Mouse (Mus musculus): Measurements from ENCODE around the gene Slc22a22.
"Not testable (repeated sequence)": the region's sequence is repeated elsewhere in the genome, so short reads cannot be mapped to it uniquely, and the experiment has no call there.

The Slc22a22 gene

GRCm38 (mm10) chr15:57380381-57380780, 97.0 kb downstream of the Slc22a22 start:
- DNase-seq (ENCODE audit: low read depth, low spot score), result peak; percentile 33

- DNase-seq (ENCODE audit: low read depth, low spot score), result peak; percentile 21
Observed at GRCm38 (mm10) chr15:57366446-57366845, 111.0 kb downstream of the Slc22a22 start.

DNA sequence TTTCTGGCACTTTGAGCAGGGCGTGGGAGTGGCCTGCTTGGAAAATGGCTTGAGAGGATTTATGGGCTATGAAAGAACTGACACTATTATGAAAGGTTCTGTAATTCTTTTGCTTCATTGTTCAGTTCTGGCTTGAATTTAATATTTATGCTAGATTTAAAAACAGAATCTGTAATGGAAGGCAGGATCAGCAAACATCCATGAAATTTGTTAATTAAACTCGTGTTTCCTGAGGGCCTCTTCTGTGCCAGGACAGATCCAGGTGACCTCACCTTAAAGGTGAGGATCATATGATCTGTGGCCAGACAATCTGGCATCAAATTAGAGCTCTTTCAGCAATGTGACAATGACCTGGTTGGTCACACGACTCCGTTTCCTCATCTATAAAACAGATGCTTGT, 122.1 kb downstream of the Slc22a22 start:
- DNase-seq (ENCODE audit: low read depth, low spot score), result no peak

GRCm38 (mm10) chr15:57340499-57340898, 136.9 kb downstream of the Slc22a22 start:
- DNase-seq (ENCODE audit: low read depth, low spot score), result no peak

DNA sequence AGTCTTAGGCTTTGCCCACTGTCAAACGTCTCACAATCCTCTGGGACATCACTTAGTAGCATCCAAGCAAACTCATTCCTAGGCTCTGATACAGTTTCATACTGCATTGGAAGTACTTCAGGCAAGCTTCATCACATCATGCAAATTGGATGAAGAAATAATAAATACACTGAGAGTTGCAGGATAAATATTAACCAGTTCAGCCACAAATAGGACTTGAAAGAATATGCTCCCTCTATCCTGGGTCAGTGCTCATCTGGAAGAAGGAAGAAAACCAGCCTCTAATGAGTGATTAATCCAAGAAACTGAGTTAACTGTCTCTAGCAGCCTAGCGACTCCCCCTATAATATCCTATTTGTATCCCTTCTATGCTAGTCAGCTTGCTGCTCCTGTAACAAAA, 146.1 kb downstream of the Slc22a22 start:
- DNase-seq (ENCODE audit: low read depth, low spot score), result peak; percentile 58

DNA sequence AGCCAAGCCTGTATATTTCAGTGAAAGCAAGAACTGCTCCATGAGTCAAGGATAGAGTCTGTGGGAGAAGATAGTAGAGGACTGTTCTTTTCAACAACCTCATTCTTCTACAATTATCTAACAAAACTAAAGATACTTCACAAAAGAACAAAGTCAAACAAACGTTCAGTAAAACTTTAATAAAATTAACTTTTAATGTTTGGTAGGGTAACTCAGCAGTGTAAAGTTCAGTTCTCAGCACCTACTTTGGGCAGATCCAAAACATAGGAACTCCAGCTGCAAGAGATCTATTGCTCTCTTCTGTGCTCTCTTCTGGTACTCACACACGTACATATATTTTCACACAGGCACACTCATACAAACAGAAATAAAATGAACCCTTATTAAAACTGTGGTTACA, 159.4 kb downstream of the Slc22a22 start:
- no peak for DNase-seq (ENCODE audit: low read depth, low spot score)

DNA sequence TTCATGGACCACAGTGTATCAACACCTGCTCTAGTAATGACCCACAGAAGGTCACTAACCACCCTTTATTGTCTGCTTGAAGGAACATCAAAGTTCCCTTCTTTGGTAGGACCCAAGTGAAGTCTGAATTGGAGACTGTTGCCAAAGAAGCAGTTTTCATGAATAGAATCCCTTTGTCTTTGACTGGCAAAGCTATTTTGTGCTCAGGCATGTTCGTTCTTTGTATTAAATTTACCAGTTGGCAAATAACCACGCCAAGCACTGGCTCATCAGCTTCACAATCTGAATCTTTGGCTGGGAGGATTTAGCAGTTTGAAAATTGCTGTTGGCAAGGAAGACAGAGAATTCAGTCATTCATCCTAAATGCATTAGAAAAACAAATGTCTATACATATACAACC, 160.9 kb downstream of the Slc22a22 start:
- DNase-seq (ENCODE audit: low read depth, low spot score), result no peak

DNA sequence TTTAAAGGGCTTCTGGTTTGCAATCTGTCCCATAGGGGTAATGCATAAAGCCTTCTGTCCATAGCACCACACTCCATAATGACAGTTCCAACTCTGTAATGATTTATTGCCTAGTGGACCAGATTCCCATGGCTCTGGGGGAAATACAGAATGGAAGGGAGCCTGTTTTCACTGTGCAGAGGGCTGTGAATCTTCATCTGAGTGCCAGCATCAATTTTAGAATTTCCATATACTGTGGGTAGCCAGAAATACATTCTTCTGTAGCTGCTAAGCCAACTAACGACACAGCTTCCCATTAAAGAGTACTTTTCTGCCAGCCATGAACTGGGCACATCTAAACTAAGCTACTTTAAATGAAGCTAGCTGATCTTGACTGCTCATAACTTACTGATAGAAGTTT, 174.7 kb downstream of the Slc22a22 start:
- DNase-seq (ENCODE audit: low read depth, low spot score), result no peak

DNA sequence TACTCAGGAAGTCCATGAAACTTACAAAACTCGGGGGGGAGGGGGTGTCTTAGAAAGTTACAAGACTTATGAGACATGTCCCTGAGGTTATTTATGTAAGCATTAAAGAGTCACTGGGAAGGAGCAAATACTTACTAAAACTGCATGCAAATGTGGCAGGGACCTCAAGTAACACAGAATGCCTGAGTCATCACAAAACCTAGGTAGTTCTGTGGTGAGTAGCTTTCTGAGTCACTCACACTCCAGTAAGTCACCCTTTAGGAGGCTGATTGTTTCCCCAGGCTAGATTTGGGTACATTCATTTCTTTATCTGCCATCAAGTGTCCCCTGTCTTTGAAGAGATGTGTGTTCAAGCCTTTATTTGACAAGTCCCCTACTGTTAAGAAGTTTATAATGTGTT, 198.9 kb downstream of the Slc22a22 start:
- no peak for DNase-seq (ENCODE audit: low read depth, low spot score)

- DNase-seq (ENCODE audit: low read depth, low spot score), result no peak
Observed at GRCm38 (mm10) chr15:57276411-57276810, 201.0 kb downstream of the Slc22a22 start.

DNA sequence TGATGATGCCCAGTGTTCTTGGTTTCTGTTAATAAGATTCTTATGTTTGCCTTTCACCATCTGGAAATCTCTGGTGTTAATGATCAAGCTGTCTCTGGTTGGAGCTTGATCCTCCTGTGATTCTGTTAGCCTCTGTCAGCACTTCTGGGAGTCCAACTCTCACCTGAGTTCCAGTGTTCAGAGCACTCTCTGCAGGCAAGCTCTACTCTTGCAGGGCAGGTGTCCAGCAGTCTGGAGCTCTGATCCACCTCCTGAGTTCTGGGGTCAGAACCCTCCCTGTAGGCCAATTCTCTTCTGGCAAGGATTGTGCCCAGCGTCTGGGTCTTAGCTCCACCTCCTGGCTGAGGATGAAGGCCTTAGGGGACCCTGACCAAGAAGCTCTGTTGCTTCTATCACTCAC, 237.4 kb downstream of the Slc22a22 start:
- DNase-seq (ENCODE audit: low read depth, low spot score), result not testable (repeated sequence)

GRCm38 (mm10) chr15:57230439-57230838, 247.0 kb downstream of the Slc22a22 start:
- no peak for DNase-seq (ENCODE audit: low read depth, low spot score)

GRCm38 (mm10) chr15:57205315-57205714, 272.1 kb downstream of the Slc22a22 start:
- no peak for DNase-seq (ENCODE audit: low read depth, low spot score)

- DNase-seq (ENCODE audit: low read depth, low spot score), result no peak
Observed at GRCm38 (mm10) chr15:57204444-57204930, 272.9 kb downstream of the Slc22a22 start.
